Mouse (Mus musculus) forebrain, embryonic 10.5 days (tissue): Measurements from ENCODE around the gene Slfn2. TPM values are rescaled to one million over a fixed set of nuclear protein-coding genes. Genes with fewer than 3 reads are reported as not detected.
"Not testable (repeated sequence)": the region's sequence is repeated elsewhere in the genome, so short reads cannot be mapped to it uniquely, and the experiment has no call there.

ENCODE experiments used
- DNase-seq: peaks from one replicate; pipeline ENCODE4 v3.0.0-alpha.2; 2017; ENCODE audit warnings: low spot score; ENCODE audit errors: extremely low spot score
- H3K27ac ChIP-seq: fragments of 300-500 bp; sonication (generic); 2 replicates; pipeline ENCODE4 v1.5.1; 2016; ENCODE audit warnings: mild to moderate bottlenecking
- H3K27me3 ChIP-seq: fragments of 300-500 bp; sonication (generic); 2 replicates; pipeline ENCODE4 v1.6.1; 2016; ENCODE audit warnings: mild to moderate bottlenecking; ENCODE audit not compliant: poor library complexity, severe bottlenecking
- H3K36me3 ChIP-seq: fragments of 300-500 bp; sonication (generic); replicated peaks from 2 replicates; pipeline ENCODE4 v1.6.1; 2016; ENCODE audit warnings: mild to moderate bottlenecking, moderate library complexity
- H3K4me1 ChIP-seq: fragments of 300-500 bp; sonication (generic); 2 replicates; pipeline ENCODE4 v1.6.1; 2016
- H3K4me3 ChIP-seq: fragments of 300-500 bp; sonication (generic); 2 replicates; pipeline ENCODE4 v1.5.1; 2016; ENCODE audit warnings: mild to moderate bottlenecking, moderate library complexity
- H3K9me3 ChIP-seq: fragments of 300-500 bp; sonication (generic); 2 replicates; pipeline ENCODE4 v1.6.1; 2016; ENCODE audit warnings: mild to moderate bottlenecking, moderate library complexity
- WGBS: fragments of 180-500 bp; shearing (Covaris S2); methylation state at CpG from one replicate; pipeline ENCODE4 v1.1.7; 2016; 5-methylcytosine and 5-hydroxymethylcytosine counted together
- polyA plus RNA-seq: library from polyadenylated mRNA; unstranded; fragments of >200 nt; fragmentation: Nextera tagmentation; extraction: Ambion mirVana; gene quantifications from 2 replicates; pipeline ENCODE4 v1.2.1, GENCODE M21; 2016

The Slfn2 gene
- polyA plus RNA-seq: 1.1 and 1.3 TPM in 2 replicates

DNA sequence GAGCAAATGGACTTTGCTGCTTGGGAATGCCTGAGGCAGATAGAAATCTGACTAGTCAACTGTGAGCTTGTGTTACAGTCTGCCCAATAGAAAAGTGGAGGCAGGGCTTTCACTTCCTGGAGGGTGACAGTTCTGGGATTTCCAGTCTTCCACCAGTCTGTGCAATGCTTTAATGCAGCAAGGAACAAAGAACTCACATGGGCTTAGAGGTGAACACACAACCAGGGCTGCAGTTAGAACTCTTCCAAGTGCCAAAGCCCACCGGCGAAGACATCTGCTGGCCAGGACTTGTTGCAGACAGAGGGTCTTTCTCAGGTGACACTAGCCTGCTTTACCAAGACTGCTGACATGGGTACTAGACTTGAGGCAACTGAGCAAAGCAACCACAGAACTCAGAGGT, at the start of gene Slfn2:
Slfn2 (plus strand) TSS at position 167 of the 400 bp plus-strand sequence.
- no peak for DNase-seq
- 80% methylated on average over 2 of the region's 2 CpGs for WGBS
- H3K9me3 ChIP-seq: no peaks in the 10 kb centered on the region
- H3K27me3 ChIP-seq: no peaks in the 10 kb centered on the region
- no peaks in the 10 kb centered on the region for H3K36me3 ChIP-seq
- 0 out of 2 replicates have a peak within 1 kb of the TSS, but pooled peaks have one; percentile 40 for H3K27ac ChIP-seq
- peaks cover 31% of the 10 kb centered on the region for H3K4me1 ChIP-seq
- H3K4me3 ChIP-seq: no peak within 1 kb of the TSS

DNA sequence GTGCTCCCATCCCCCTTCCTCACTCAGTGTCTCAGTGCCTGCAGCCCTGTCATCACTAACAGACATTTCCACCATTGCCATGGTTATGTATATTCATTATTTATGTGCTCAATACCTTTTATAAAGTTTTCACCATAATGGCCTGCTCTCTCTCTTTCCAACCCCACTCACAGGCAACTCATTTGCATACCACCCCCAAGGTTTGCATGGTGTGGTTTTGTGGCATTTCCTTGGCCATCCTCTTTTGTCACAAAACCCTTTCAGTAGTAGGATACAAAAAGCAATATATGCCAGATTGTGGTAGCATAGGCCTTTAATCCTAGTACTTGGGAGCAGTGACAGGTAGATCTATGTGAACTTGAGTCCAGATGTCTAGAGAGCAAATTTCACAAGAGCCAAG, 48.8 kb upstream of the Slfn2 start:
- no peak overlapping the region for H3K4me3 ChIP-seq
- no peak for DNase-seq
- no peaks in the 10 kb centered on the region for H3K9me3 ChIP-seq
- no peaks in the 10 kb centered on the region for H3K4me1 ChIP-seq
- H3K27me3 ChIP-seq: no peaks in the 10 kb centered on the region
- H3K36me3 ChIP-seq: no peaks in the 10 kb centered on the region
- H3K27ac ChIP-seq: no peak overlapping the region

DNA sequence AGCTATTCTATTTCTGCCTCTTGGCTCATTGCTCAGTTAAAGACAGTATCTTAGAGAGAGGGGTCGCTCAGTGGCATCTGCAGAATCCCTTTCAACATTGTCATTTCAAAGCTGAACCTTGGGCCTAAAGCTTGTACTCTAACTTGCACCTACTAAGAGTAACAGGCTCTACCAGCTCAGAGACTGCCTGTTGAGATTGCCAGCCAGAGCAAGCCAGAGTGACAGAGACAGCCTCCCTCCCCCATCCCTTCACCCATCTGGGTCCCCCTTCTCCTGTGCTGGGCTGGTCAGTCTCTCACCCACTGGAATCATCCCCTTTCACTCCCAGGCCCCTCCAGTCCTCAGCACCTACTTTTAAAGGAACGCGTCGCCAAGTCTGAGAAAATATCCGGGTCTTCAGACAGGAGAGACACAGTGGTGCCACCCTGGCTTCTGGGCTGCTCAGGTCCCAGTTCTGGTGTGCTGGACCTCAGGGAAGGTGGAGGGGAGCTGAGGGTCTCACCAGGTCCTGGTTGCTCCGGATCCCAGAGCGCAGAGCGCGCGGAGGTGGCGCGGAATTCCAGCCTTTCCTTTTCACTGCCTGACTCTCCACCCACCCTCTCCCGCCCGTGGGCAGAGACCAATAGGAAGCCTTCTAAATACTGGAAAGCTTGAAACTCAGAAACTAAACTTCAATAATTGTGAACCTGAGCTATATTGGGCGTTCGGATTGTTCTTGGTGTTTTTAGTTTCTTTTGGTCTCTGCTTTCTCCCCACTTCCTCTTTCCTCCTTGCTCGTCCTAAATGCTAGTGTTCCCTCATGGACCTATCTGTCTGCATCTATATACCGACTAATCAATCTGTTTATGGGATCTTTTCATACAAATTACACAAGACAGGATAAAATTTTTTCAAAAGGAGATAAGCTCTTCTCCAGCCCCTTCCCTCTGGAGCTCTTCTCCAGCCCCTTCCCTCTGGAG, 45.1 kb upstream of the Slfn2 start:
- H3K4me1 ChIP-seq, H3K4me3 ChIP-seq, DNase-seq, H3K27ac ChIP-seq, H3K27me3 ChIP-seq, H3K36me3 ChIP-seq, H3K9me3 ChIP-seq: not testable (repeated sequence)
- WGBS: 85% methylated on average over 18 of the region's 18 CpGs

DNA sequence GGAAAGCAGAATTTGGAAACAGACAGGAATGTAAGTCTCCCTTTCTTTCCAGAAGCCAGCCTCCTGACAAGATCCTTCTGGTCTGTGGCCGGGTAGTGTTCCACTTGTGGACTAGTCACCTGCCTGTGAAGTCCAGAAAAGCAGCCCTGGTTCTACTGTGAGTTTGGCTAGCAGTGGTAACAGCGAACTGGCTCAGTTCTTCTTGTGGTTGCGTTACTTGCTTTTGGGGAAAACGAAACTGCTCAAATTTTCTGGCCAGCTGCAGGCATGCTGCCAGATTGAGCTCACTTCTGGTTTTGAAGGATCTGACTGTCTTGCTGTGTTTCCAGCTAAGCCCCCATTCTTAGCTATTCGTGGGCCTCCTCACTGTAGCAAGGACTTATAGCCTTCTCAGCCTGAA, 44.3 kb upstream of the Slfn2 start, which contains the start of gene Slfn8:
Slfn8 (minus strand) TSS at position 190 of the 400 bp plus-strand sequence.
- H3K4me3 ChIP-seq: no peak within 1 kb of the TSS
- DNase-seq: no peak
- WGBS: 77% methylated on average over 5 of the region's 5 CpGs
- H3K27ac ChIP-seq: no peak within 1 kb of the TSS
- H3K36me3 ChIP-seq: no peaks in the 10 kb centered on the region
- no peaks in the 10 kb centered on the region for H3K27me3 ChIP-seq
- no peaks in the 10 kb centered on the region for H3K4me1 ChIP-seq
- H3K9me3 ChIP-seq: no peaks in the 10 kb centered on the region

DNA sequence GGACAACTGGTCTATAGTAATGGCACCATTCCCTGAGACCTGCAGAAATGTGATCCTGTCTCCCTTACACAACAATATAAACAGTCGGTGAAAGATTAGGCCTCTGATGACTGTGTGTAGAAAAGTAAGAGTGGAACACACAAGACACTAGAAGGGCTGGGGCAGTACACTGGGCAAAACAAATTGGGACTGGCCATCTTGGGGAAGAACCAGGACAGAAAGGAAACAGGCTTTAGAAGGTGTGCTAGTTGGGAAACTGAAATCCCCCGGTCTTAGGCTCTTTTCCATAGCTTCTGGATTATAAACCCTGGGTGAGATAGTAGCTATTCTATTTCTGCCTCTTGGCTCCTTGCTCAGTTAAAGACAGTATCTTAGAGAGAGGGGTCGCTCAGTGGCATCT, 26.2 kb upstream of the Slfn2 start:
- H3K4me3 ChIP-seq, H3K27ac ChIP-seq, H3K4me1 ChIP-seq, DNase-seq, H3K36me3 ChIP-seq, H3K9me3 ChIP-seq: not testable (repeated sequence)
- WGBS: 86% methylated on average over 3 of the region's 3 CpGs
- H3K27me3 ChIP-seq: peaks cover 15% of the 10 kb centered on the region

DNA sequence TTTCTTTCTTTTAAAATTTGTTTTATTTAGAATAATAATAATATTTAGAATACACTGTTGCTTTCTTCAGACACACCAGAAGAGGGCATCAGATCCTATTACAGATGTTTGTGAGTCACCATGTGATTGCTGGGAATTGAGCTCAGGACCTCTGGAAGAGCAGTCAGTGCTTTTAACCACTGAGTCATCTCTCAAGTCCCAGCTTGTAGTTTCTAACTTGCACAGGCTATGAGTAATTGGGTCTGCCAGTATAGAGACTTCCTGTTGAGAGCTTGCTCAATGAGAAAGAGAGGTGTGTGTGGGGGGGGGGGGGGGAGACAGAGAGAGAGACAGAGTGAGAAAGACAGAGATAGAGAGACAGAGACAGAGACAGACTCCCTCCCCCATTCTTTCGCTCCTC, 25.8 kb upstream of the Slfn2 start:
- H3K27ac ChIP-seq: no peak overlapping the region
- H3K4me1 ChIP-seq: peaks cover 4% of the 10 kb centered on the region; the same call in 1 of the 2 replicates
- DNase-seq: no peak
- no peaks in the 10 kb centered on the region for H3K9me3 ChIP-seq
- no peaks in the 10 kb centered on the region for H3K36me3 ChIP-seq
- peaks cover 15% of the 10 kb centered on the region for H3K27me3 ChIP-seq
- 40% methylated on average over 1 of the region's 1 CpGs for WGBS
- H3K4me3 ChIP-seq: no peak overlapping the region

DNA sequence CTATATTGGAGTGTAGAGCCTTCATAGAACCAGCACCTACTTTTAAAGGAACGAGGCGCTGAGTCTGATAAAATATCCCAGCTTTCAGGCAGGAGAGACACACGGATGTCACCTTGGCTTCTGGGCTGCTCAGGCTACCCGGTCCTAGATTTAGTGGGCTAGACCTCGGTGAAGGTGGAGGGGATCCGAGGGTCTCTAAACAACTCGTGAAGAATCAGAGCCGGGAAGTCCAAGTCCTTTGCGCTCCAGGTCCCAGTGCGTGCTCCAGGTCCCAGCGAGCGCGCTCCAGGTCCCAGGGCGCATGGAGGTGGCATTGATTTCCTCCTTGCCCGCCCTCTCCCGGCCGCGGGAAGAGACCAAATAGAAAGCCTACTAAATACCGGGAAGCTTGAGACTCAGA, 25.1 kb upstream of the Slfn2 start:
- no peak for DNase-seq
- Histone ChIP-seq H3K4me1 (peaks cover 4% of the 10 kb centered on the region; the same call in 1 of the 2 replicates), H3K9me3 (no peaks in the 10 kb centered on the region), H3K27ac (no peak overlapping the region), H3K4me3 (peak overlapping the region; percentile 18; the same call in 1 of the 2 replicates), H3K27me3 (peaks cover 15% of the 10 kb centered on the region), H3K36me3 (no peaks in the 10 kb centered on the region)
- 9% methylated on average over 19 of the region's 19 CpGs for whole genome bisulfite sequencing

DNA sequence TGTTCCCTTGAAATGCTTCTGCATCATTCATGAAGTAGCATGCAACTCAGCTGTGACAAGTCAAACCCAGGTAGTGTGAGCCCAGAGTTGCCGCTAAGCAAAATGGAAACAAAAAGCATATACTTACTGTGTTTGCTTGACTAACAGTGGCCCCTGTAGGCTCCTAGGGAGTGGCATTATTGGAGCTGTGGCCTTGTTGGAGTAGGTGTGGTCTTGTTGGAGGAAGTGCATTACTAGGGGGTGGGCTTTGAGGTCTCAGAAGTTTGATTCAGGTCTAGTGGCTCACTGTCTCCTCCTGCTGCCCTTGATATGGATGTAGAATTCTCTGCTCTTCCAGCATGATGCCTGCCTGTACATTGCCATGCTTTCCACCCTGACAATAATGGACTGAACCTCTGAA, 24.6 kb upstream of the Slfn2 start:
- Histone ChIP-seq H3K36me3 (no peaks in the 10 kb centered on the region), H3K27ac (no peak overlapping the region), H3K9me3 (no peaks in the 10 kb centered on the region), H3K4me1 (peaks cover 4% of the 10 kb centered on the region; the same call in 1 of the 2 replicates), H3K27me3 (peaks cover 15% of the 10 kb centered on the region), H3K4me3 (no peak overlapping the region)
- 35% methylated on average over 1 of the region's 1 CpGs for WGBS
- DNase-seq: no peak

DNA sequence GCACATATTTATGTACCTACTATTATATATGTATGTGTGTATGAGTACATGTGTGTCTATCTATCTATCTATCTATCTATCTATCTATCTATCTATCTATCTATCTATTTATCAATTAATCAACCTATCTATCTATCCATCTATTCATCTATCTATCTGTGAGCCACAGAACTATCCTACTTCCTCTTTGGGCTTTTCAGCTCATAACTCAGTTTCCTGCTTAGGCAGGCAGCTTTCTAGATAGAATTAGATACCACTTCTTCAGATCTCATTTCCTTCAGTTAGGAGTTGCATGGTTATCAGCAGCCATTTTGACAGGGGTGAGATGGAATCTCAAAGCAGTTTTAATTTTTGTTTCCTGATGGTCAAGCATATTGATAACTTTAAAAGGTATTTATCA, 23.9 kb upstream of the Slfn2 start:
- H3K9me3 ChIP-seq: no peaks in the 10 kb centered on the region
- H3K27ac ChIP-seq: no peak overlapping the region
- peaks cover 15% of the 10 kb centered on the region for H3K27me3 ChIP-seq
- no peak for DNase-seq
- peaks cover 4% of the 10 kb centered on the region; the same call in 1 of the 2 replicates for H3K4me1 ChIP-seq
- no peak overlapping the region for H3K4me3 ChIP-seq
- H3K36me3 ChIP-seq: no peaks in the 10 kb centered on the region

DNA sequence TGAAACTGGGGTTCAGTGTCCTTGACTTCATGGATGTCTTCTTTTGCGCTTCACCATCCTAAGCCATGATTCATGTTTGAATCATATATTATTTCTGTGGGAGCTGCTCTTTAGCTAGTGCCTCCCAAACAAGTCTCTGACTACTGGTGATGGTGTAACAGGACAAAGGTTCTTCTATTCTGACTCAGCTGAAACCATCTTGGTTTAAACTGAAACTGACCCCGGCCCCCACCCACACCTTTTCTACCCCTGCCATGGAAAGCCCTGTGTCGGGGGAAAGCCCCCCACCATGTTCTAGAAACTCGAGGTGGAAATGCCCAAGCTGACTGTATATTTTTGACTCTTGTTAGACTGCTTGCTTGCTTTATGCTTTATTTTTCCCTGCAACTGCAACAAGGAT, 21.0 kb upstream of the Slfn2 start:
- no peaks in the 10 kb centered on the region for H3K36me3 ChIP-seq
- no peak for DNase-seq
- H3K27me3 ChIP-seq: peaks cover 15% of the 10 kb centered on the region
- H3K4me1 ChIP-seq: peaks cover 4% of the 10 kb centered on the region; the same call in 1 of the 2 replicates
- H3K27ac ChIP-seq: no peak overlapping the region
- no peak overlapping the region for H3K4me3 ChIP-seq
- no peaks in the 10 kb centered on the region for H3K9me3 ChIP-seq
- WGBS: 86% methylated on average over 4 of the region's 4 CpGs

DNA sequence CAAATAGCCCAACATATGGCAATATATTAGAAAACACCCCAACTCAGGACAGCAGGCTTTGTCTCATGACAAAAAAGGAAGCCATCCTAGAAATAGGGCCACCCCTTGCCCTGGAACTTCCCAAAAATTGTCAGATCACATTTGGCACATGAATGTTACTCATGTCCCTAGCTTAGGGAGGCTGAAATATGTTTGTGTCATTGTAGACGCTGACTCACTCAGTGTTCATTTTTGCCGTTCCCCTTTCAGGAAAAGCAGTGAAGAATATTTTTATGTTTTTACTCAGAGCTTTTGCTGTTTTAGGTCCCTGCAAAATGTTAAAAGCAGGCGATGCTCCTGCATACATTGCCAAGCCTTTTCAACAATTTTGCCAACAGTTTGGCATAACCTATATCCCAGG, 19.3 kb upstream of the Slfn2 start:
- no peaks in the 10 kb centered on the region for H3K27me3 ChIP-seq
- no peaks in the 10 kb centered on the region for H3K36me3 ChIP-seq
- no peaks in the 10 kb centered on the region for H3K4me1 ChIP-seq
- no peak overlapping the region for H3K4me3 ChIP-seq
- H3K27ac ChIP-seq: no peak overlapping the region
- WGBS: 91% methylated on average over 3 of the region's 3 CpGs
- DNase-seq: no peak
- H3K9me3 ChIP-seq: no peaks in the 10 kb centered on the region; the same call in 1 of the 2 replicates

DNA sequence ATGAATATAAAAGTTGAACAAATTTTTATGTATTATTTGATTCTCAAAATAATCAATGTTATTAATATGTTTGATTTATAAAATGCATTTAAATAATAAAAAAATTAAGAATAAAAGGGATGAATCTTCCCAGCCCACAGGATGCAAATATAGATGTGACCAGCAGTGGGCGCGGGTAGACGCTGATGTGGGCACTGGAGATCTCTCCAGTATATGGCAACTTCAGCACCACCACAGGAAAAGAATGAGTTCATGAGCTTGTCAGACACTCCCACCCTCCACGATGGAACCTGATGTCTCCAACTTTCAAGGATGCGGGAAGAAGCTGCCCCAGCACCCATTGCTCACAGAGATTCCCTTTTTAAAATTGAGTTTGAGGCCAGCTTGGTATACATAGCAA, 7.0 kb upstream of the Slfn2 start:
- no peak overlapping the region for H3K4me3 ChIP-seq
- peak; percentile 27 for DNase-seq
- 9% methylated on average over 5 of the region's 5 CpGs for whole genome bisulfite sequencing
- H3K4me1 ChIP-seq: no peaks in the 10 kb centered on the region
- H3K36me3 ChIP-seq: no peaks in the 10 kb centered on the region
- no peak overlapping the region for H3K27ac ChIP-seq
- H3K9me3 ChIP-seq: no peaks in the 10 kb centered on the region
- H3K27me3 ChIP-seq: no peaks in the 10 kb centered on the region

DNA sequence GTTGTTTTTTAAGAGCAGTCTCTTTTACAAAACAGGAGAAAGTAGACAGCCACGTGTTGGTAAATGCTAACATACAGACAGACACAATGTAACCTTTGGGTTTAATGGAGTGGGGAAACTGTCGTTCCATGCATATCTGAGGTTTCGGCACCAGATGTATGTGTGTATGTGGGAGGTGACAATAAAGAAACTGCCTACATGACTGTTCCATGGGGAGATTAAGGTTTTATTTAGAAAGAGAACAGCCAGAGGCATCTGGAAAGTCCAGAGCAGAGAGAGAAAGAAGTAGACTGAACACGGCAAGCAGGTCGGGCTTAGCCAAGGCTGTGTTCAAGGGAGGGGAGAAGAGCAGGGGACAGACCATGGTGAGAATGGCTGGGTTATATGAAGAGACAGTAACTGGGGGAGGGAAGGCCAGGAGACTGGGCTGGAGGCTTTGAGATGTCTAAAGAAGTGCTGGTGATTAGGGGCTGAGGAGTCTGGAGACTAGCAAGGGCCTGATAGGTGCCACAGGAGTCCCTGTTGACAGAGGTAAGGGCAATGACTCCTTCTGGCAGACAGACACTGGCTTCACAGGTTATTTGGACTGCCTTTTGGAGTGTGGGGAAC, 4.4 kb upstream of the Slfn2 start:
- Histone ChIP-seq H3K9me3 (no peaks in the 10 kb centered on the region), H3K27ac (no peak overlapping the region), H3K27me3 (no peaks in the 10 kb centered on the region), H3K36me3 (no peaks in the 10 kb centered on the region), H3K4me1 (peaks cover 17% of the 10 kb centered on the region), H3K4me3 (no peak overlapping the region)
- WGBS: 84% methylated on average over 5 of the region's 5 CpGs
- no peak for DNase-seq
